In genomic region chr2:120976990-120977925, GRCm38 (mm10) we compare ENCODE assay signal across 8 mouse cellular contexts. TPM values are rescaled to one million over a fixed set of nuclear protein-coding genes. Genes with fewer than 3 reads are reported as not detected.
DNase-seq lines count a peak whose midpoint lies in the region; ATAC-seq lines count a peak whose summit lies in the region.

Tmem62 (plus strand) TSS chr2:120977017.

- peak within 1 kb of the TSS; percentile 93 for H3K4me2 ChIP-seq in forebrain, embryonic 13.5 days
- H3K4me2 ChIP-seq in heart, embryonic 16.5 days (ENCODE audit: low read depth, low read length), result peak within 1 kb of the TSS; percentile 90
- H3K4me2 ChIP-seq in liver, embryonic 16.5 days (ENCODE audit: low read depth, low read length), result peak within 1 kb of the TSS; percentile 96
- peak within 1 kb of the TSS; percentile 92 for H3K4me2 ChIP-seq in neural tube, embryonic 12.5 days (replicated peaks)

- no peaks in the 10 kb centered on the region for H3K9me3 ChIP-seq in forebrain, embryonic 13.5 days (replicated peaks)
- no peaks in the 10 kb centered on the region for H3K9me3 ChIP-seq in heart, embryonic 16.5 days (replicated peaks; ENCODE audit: control insufficient read depth, low read length)
- no peaks in the 10 kb centered on the region for H3K9me3 ChIP-seq in liver, embryonic 16.5 days (replicated peaks; ENCODE audit: control insufficient read depth, low read length)
- no peaks in the 10 kb centered on the region for H3K9me3 ChIP-seq in neural tube, embryonic 12.5 days

- peak within 1 kb of the TSS; percentile 79 for H3K9ac ChIP-seq in forebrain, embryonic 13.5 days
- H3K9ac ChIP-seq in heart, embryonic 16.5 days (ENCODE audit: low read length), result peak within 1 kb of the TSS; percentile 82
- H3K9ac ChIP-seq in liver, embryonic 16.5 days (ENCODE audit: low read depth, low read length), result peak within 1 kb of the TSS; percentile 95
- peak within 1 kb of the TSS; percentile 88 for H3K9ac ChIP-seq in neural tube, embryonic 12.5 days

- WGBS in forebrain, embryonic 13.5 days, result 1% methylated on average over 66 of the region's 71 CpGs
- under 1% methylated on average over 69 of the region's 71 CpGs for WGBS in heart, embryonic 16.5 days
- 1% methylated on average over 69 of the region's 71 CpGs for WGBS in liver, embryonic 16.5 days (ENCODE audit: insufficient replicate concordance)
- WGBS in neural tube, embryonic 12.5 days, result 1% methylated on average over 71 of the region's 71 CpGs

- H3K4me3 ChIP-seq in forebrain, embryonic 13.5 days, result peak within 1 kb of the TSS; percentile 71
- peak within 1 kb of the TSS; percentile 73 for H3K4me3 ChIP-seq in heart, embryonic 16.5 days (ENCODE audit: low read length)
- peak within 1 kb of the TSS; percentile 90 for H3K4me3 ChIP-seq in liver, embryonic 16.5 days (ENCODE audit: low read depth, low read length)
- peak within 1 kb of the TSS; percentile 79 for H3K4me3 ChIP-seq in neural tube, embryonic 12.5 days

- peak; percentile 80 for ATAC-seq in cerebellum, adult (ENCODE audit: insufficient number of reproducible peaks, low FRiP score, low TSS enrichment)
- ATAC-seq in forebrain, embryonic 13.5 days, result peak; percentile 72
- peak; percentile 78 for ATAC-seq in heart, embryonic 16.5 days (replicated peaks; ENCODE audit: extremely low read depth, insufficient read depth, low FRiP score)
- peak; percentile 81 for ATAC-seq in liver, embryonic 16.5 days (ENCODE audit: low read depth)
- ATAC-seq in neural tube, embryonic 12.5 days (ENCODE audit: low FRiP score, low read depth), result peak; percentile 73

- H3K27me3 ChIP-seq in forebrain, embryonic 13.5 days, result no peaks in the 10 kb centered on the region
- H3K27me3 ChIP-seq in heart, embryonic 16.5 days (ENCODE audit: control insufficient read depth, insufficient read depth, low read length), result no peaks in the 10 kb centered on the region
- no peaks in the 10 kb centered on the region for H3K27me3 ChIP-seq in liver, embryonic 16.5 days (ENCODE audit: control insufficient read depth, insufficient read depth, low read depth, low read length)
- H3K27me3 ChIP-seq in neural tube, embryonic 12.5 days (replicated peaks), result no peaks in the 10 kb centered on the region

- DNase-seq in ES-CJ7 (ENCODE audit: low read depth, low spot score), result peak; percentile 30
- peak; percentile 67 to 84 for DNase-seq in kidney, postnatal 25 days
- DNase-seq in telencephalon, adult 2 months (ENCODE audit: low read depth, low spot score), result peak; percentile 16

- H3K27ac ChIP-seq in forebrain, embryonic 13.5 days, result no peak within 1 kb of the TSS; the same call in none of the 2 replicates
- peak within 1 kb of the TSS; percentile 67 for H3K27ac ChIP-seq in heart, embryonic 16.5 days (ENCODE audit: low read length)
- H3K27ac ChIP-seq in liver, embryonic 16.5 days (ENCODE audit: low read length), result peak within 1 kb of the TSS; percentile 100
- H3K27ac ChIP-seq in neural tube, embryonic 12.5 days, result peak within 1 kb of the TSS; percentile 42; the same call in 1 of the 2 replicates

- H3K4me1 ChIP-seq in forebrain, embryonic 13.5 days, result 0 out of 2 replicates have a peak, but pooled peaks cover 9% of the 10 kb centered on the region
- H3K4me1 ChIP-seq in heart, embryonic 16.5 days (ENCODE audit: control insufficient read depth, insufficient read depth, low read length), result no peaks in the 10 kb centered on the region
- peaks cover 23% of the 10 kb centered on the region for H3K4me1 ChIP-seq in liver, embryonic 16.5 days (ENCODE audit: control insufficient read depth, low read depth, low read length)
- H3K4me1 ChIP-seq in neural tube, embryonic 12.5 days, result no peaks in the 10 kb centered on the region

- H3K36me3 ChIP-seq in forebrain, embryonic 13.5 days (ENCODE audit: poor library complexity, severe bottlenecking), result no peaks in the 10 kb centered on the region
- H3K36me3 ChIP-seq in heart, embryonic 16.5 days (ENCODE audit: control insufficient read depth, insufficient read depth), result no peaks in the 10 kb centered on the region
- H3K36me3 ChIP-seq in liver, embryonic 16.5 days (ENCODE audit: control insufficient read depth, insufficient read depth), result no peaks in the 10 kb centered on the region
- H3K36me3 ChIP-seq in neural tube, embryonic 12.5 days, result peaks cover 3% of the 10 kb centered on the region; the same call in 1 of the 2 replicates

RNA-seq across cellular contexts. Expression of gene Tmem62, which starts in this region (rescaled TPM):
- 4.6 and 5.3 TPM in 2 replicates for polyA plus RNA-seq in forebrain, embryonic 13.5 days (2015; fragmentation: Nextera tagmentation; extraction: Ambion mirVana)
- polyA plus RNA-seq in heart, embryonic 16.5 days (2015; fragmentation: Nextera tagmentation; extraction: Ambion mirVana), result 1.9 and 2.4 TPM in 2 replicates
- polyA plus RNA-seq in liver, embryonic 16.5 days (2015; fragmentation: Nextera tagmentation; extraction: Ambion mirVana), result 2.2 and 2.4 TPM in 2 replicates
- polyA plus RNA-seq in neural tube, embryonic 12.5 days (2016; fragmentation: Nextera tagmentation; extraction: Ambion mirVana), result 8.0 and 10.6 TPM in 2 replicates

Comparison
In these comparisons a context has a peak if more than half of its experiments do, and no peak if none do; other contexts are left out.
1. DNase-seq: peak in every context shown above with its lines; median percentile 76 in kidney, postnatal 25 days; 30 in ES-CJ7; 16 in telencephalon, adult 2 months.